Mouse (Mus musculus): ENCODE results near the gene Tcf7.

Tcf7 gene

GRCm38 (mm10) chr11:52282774-52283595 lies at the start of gene Tcf7:
Gene Tcf7 (minus strand): TSS chr11:52283014.
- Histone ChIP-seq H3K4me3 (replicated peaks; ENCODE audit: low read length) (peak within 1 kb of the TSS; percentile 91), H3K36me3 (ENCODE audit: insufficient read depth, low read length) (peaks cover 38% of the 10 kb centered on the region), H3K27me3 (ENCODE audit: insufficient read depth, low read length) (peaks cover 30% of the 10 kb centered on the region), H3K9me3 (ENCODE audit: low read length) (no peaks in the 10 kb centered on the region), H3K4me1 (replicated peaks; ENCODE audit: low read depth, low read length) (peaks cover 68% of the 10 kb centered on the region)
- no peak for TF ChIP-seq NANOG (IDR thresholded peaks at IDR 0.05; ENCODE audit: borderline replicate concordance, low read length)
- no peak for TF ChIP-seq POU5F1 (IDR thresholded peaks at IDR 0.05; ENCODE audit: borderline replicate concordance, low read length)
- TF ChIP-seq CTCF (conservative IDR thresholded peaks at IDR 0.05; ENCODE audit: low read length), result no peak

- Histone ChIP-seq H3K36me3 (ENCODE audit: insufficient read depth, low read length) (no peaks in the 10 kb centered on the region), H3K4me3 (replicated peaks; ENCODE audit: low read length) (no peak overlapping the region), H3K4me1 (replicated peaks; ENCODE audit: low read depth, low read length) (peaks cover 41% of the 10 kb centered on the region), H3K27me3 (ENCODE audit: insufficient read depth, low read length) (peaks cover 23% of the 10 kb centered on the region), H3K9me3 (ENCODE audit: low read length) (no peaks in the 10 kb centered on the region)
- TF ChIP-seq NANOG (IDR thresholded peaks at IDR 0.05; ENCODE audit: borderline replicate concordance, low read length) (no peak), CTCF (conservative IDR thresholded peaks at IDR 0.05; ENCODE audit: low read length) (no peak), POU5F1 (IDR thresholded peaks at IDR 0.05; ENCODE audit: borderline replicate concordance, low read length) (no peak)
Measured at GRCm38 (mm10) chr11:52327313-52327712, 44.5 kb upstream of the Tcf7 start.

DNA sequence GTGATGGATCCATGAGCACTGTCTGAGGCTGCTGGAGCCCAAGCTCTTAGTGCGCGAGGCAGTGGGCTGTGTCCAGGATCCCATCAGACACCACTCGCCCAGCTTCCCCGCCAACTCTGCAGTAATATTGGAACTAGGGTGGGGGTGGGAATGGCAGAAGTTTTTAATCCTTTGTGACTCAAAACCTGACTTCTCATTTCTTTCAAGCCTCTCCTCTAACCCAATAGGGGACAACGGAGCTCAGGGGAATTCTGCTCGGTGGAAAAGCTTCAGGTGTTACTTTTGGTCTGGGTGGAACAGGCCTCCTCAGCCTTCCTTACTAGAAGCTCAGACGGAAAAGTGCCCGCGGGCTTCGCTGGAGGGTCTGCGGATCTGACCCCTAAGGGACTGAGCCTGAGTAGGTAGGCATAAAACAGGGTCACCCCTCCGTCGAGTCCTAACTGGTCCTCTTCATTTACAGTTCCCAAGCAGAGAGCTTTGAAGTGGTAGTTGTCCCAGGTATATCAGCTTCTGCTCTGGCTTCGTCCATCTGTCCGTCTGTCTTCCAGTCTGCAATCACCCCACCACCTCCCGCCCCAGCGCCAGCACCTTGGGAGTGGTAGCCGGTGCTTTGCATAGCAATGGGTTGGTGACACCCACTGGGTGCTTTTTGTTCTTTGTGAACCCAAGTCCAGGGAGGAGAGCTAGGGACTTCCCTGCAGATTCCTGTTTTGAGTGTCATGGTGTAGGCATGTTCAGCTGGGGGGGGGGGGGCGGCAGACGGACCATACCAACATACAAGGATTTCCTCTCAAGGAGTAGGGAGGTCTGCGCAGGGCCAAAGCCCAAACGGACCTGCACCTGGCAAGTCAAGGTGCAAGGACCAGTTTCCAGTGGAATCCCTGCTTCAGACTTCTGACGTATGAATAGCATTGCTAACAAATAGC lies 41.9 kb upstream of the Tcf7 start:
- Histone ChIP-seq H3K9me3 (ENCODE audit: low read length) (no peaks in the 10 kb centered on the region), H3K36me3 (ENCODE audit: insufficient read depth, low read length) (no peaks in the 10 kb centered on the region), H3K4me3 (replicated peaks; ENCODE audit: low read length) (peak overlapping the region; percentile 32), H3K4me1 (replicated peaks; ENCODE audit: low read depth, low read length) (peaks cover 44% of the 10 kb centered on the region), H3K27me3 (ENCODE audit: insufficient read depth, low read length) (peaks cover 28% of the 10 kb centered on the region)
- no peak for TF ChIP-seq NANOG (IDR thresholded peaks at IDR 0.05; ENCODE audit: borderline replicate concordance, low read length)
- TF ChIP-seq CTCF (conservative IDR thresholded peaks at IDR 0.05; ENCODE audit: low read length), result no peak
- no peak for TF ChIP-seq POU5F1 (IDR thresholded peaks at IDR 0.05; ENCODE audit: borderline replicate concordance, low read length)

GRCm38 (mm10) chr11:52321540-52321939 lies 38.7 kb upstream of the Tcf7 start:
- TF ChIP-seq POU5F1 (IDR thresholded peaks at IDR 0.05; ENCODE audit: borderline replicate concordance, low read length), result no peak
- no peak for TF ChIP-seq NANOG (IDR thresholded peaks at IDR 0.05; ENCODE audit: borderline replicate concordance, low read length)
- TF ChIP-seq CTCF (conservative IDR thresholded peaks at IDR 0.05; ENCODE audit: low read length), result no peak
- peaks cover 37% of the 10 kb centered on the region for H3K27me3 ChIP-seq (ENCODE audit: insufficient read depth, low read length)
- no peaks in the 10 kb centered on the region for H3K36me3 ChIP-seq (ENCODE audit: insufficient read depth, low read length)
- H3K9me3 ChIP-seq (ENCODE audit: low read length), result no peaks in the 10 kb centered on the region
- peaks cover 53% of the 10 kb centered on the region for H3K4me1 ChIP-seq (replicated peaks; ENCODE audit: low read depth, low read length)
- no peak overlapping the region for H3K4me3 ChIP-seq (replicated peaks; ENCODE audit: low read length)

DNA sequence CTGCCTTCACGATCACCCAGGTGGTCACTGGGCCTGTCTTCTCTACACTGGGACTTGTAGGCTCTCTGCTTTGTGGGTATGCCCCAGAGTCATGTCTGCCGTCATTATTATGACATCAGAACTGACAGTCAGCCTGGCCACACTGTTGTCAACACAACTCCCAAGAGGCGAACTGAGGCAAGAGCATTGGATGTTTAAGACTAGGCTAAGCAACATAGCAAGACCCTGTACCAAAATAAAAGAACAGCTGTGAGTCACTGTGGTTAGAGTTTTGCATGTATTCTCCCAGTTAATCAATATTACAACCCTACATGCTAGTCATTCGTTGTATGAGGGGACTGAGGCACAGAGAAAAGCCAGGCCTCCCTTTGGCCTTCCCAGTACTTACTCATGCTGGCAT lies 37.7 kb upstream of the Tcf7 start:
- no peak overlapping the region for H3K4me3 ChIP-seq (replicated peaks; ENCODE audit: low read length)
- peaks cover 51% of the 10 kb centered on the region for H3K4me1 ChIP-seq (replicated peaks; ENCODE audit: low read depth, low read length)
- peaks cover 35% of the 10 kb centered on the region for H3K27me3 ChIP-seq (ENCODE audit: insufficient read depth, low read length)
- H3K9me3 ChIP-seq (ENCODE audit: low read length), result no peaks in the 10 kb centered on the region
- TF ChIP-seq CTCF (conservative IDR thresholded peaks at IDR 0.05; ENCODE audit: low read length) (no peak), NANOG (IDR thresholded peaks at IDR 0.05; ENCODE audit: borderline replicate concordance, low read length) (no peak), POU5F1 (IDR thresholded peaks at IDR 0.05; ENCODE audit: borderline replicate concordance, low read length) (no peak)
- H3K36me3 ChIP-seq (ENCODE audit: insufficient read depth, low read length), result no peaks in the 10 kb centered on the region

DNA sequence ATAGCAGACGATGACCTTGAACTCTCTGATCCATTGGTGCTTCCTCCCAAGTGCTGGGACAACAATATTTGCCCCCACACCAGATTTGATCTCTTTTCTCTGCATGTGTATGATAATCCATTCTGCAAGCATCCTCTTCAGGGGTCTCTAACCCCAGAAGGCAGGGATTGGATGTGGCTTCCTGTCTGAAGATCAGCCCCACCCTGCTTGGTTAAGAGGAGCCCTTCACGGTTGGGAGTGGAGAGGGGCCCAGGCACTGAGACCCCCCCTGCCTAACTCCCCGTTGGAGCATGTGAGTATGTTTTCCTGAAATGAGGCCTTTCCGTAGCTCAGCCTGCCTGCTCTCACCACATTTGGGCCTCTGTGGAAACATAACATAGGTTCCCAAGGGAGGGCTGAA lies 36.9 kb upstream of the Tcf7 start:
- no peak overlapping the region for H3K4me3 ChIP-seq (replicated peaks; ENCODE audit: low read length)
- no peaks in the 10 kb centered on the region for H3K9me3 ChIP-seq (ENCODE audit: low read length)
- TF ChIP-seq CTCF (conservative IDR thresholded peaks at IDR 0.05; ENCODE audit: low read length), result no peak
- peaks cover 34% of the 10 kb centered on the region for H3K27me3 ChIP-seq (ENCODE audit: insufficient read depth, low read length)
- peaks cover 46% of the 10 kb centered on the region for H3K4me1 ChIP-seq (replicated peaks; ENCODE audit: low read depth, low read length)
- H3K36me3 ChIP-seq (ENCODE audit: insufficient read depth, low read length), result no peaks in the 10 kb centered on the region

DNA sequence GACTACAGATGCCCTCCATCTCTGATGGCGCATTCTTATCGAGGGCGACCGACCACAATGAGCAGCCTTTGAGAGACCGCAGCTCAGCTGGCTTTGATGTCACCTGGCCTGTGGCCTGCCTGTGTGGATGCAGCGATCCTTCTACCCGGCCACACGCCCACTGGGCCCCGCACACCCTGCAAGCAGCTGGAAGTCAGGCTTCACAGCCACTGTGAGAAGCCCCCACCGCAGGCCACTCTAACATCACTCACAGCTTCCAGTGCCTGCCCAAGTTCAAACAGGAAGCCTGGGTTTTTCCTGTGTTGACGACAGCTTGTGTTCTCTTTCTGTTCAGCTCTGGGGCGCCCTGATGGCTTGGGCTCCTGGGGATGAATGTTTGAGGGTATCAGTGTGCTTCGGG lies 35.6 kb upstream of the Tcf7 start:
- Histone ChIP-seq H3K27me3 (ENCODE audit: insufficient read depth, low read length) (peaks cover 35% of the 10 kb centered on the region), H3K4me3 (replicated peaks; ENCODE audit: low read length) (no peak overlapping the region), H3K36me3 (ENCODE audit: insufficient read depth, low read length) (no peaks in the 10 kb centered on the region), H3K4me1 (replicated peaks; ENCODE audit: low read depth, low read length) (peaks cover 48% of the 10 kb centered on the region), H3K9me3 (ENCODE audit: low read length) (no peaks in the 10 kb centered on the region)
- TF ChIP-seq POU5F1 (IDR thresholded peaks at IDR 0.05; ENCODE audit: borderline replicate concordance, low read length) (no peak), CTCF (conservative IDR thresholded peaks at IDR 0.05; ENCODE audit: low read length) (no peak), NANOG (IDR thresholded peaks at IDR 0.05; ENCODE audit: borderline replicate concordance, low read length) (no peak)

- Histone ChIP-seq H3K4me1 (replicated peaks; ENCODE audit: low read depth, low read length) (peaks cover 48% of the 10 kb centered on the region), H3K4me3 (replicated peaks; ENCODE audit: low read length) (peak overlapping the region; percentile 62), H3K27me3 (ENCODE audit: insufficient read depth, low read length) (peaks cover 31% of the 10 kb centered on the region), H3K9me3 (ENCODE audit: low read length) (no peaks in the 10 kb centered on the region), H3K36me3 (ENCODE audit: insufficient read depth, low read length) (no peaks in the 10 kb centered on the region)
- TF ChIP-seq NANOG (IDR thresholded peaks at IDR 0.05; ENCODE audit: borderline replicate concordance, low read length) (no peak), POU5F1 (IDR thresholded peaks at IDR 0.05; ENCODE audit: borderline replicate concordance, low read length) (no peak), CTCF (conservative IDR thresholded peaks at IDR 0.05; ENCODE audit: low read length) (peak; percentile 37)
Measured at GRCm38 (mm10) chr11:52314102-52314793, 31.4 kb upstream of the Tcf7 start.
